Mouse (Mus musculus) T-helper 2 cell (primary cell): Measurements from ENCODE around the gene Calm4.

Experiments
- in situ Hi-C: fragments of 300-600 bp; cut with MboI, MseI; formaldehyde crosslinking; loops from one replicate; pipeline ENCODE4 v1.15.1; 2025; ENCODE audit warnings: high pct_unique_total_duplicates

Calm4 gene

GRCm38 (mm10) chr13:3856252-3856651, 18.7 kb downstream of the Calm4 start:
- in situ Hi-C loops: no loop called here

- in situ Hi-C loops: no loop called here
Observed at GRCm38 (mm10) chr13:3861251-3861650, 23.7 kb downstream of the Calm4 start.

DNA sequence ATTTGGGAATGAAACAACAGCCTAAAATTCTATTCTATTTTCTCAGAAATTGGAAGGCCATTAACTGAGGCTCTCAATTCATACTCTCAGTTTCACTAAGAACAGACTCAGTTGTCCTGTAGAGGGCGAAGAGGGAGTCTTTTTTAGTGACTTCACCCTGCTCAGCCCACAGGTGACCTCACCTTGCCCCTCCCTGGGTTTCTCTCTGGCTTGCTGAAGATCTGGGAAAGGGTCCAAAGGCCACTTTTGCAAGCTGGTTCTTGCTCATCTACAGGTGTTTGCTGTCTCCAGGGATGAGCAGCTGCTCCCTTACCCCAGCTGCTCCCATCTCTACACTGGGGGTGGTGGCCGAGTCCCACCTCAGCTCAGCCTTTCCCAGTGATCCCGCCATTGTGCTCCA, 24.8 kb downstream of the Calm4 start:
- in situ Hi-C loops: no loop called here

GRCm38 (mm10) chr13:3862922-3863580, 25.5 kb downstream of the Calm4 start:
- in situ Hi-C loops: no loop called here

- in situ Hi-C loops: no loop called here
Observed at GRCm38 (mm10) chr13:3865648-3866354, 28.2 kb downstream of the Calm4 start.

DNA sequence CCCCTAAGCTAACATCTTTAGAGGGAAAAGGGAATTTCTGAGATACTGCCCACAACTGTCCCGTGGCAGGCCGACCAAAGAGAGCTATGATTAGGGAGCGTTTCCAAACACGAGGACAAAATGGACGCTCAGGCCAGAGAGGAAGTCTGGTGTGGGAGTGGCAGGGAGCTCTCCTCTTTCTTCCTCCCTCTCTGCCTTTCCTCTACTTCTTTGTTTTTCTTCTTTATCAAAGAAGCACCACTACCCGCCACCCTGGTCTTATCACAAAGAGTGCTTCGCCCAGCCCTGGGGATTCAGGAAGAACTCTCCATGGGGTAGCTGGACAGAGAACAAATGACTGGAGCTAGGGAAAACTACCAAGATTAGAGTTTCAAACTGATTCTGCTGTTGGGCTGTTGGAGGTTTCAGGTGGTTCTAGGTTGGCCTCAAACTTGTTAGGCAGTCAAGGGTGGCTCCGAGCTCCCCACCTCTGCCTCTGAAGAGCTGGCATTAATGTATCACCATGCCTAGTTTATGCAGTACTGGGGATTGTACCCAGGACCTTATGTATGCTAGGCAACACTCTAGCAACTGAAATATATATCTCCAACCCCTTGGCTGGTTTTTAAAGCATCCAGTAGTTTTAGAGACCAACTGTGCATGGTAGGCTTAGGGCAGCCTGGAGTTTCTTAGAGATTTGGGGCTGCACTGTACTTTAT, 28.9 kb downstream of the Calm4 start:
- in situ Hi-C loops: no loop called here

GRCm38 (mm10) chr13:3867158-3867557, 29.6 kb downstream of the Calm4 start:
- in situ Hi-C loops: no loop called here

DNA sequence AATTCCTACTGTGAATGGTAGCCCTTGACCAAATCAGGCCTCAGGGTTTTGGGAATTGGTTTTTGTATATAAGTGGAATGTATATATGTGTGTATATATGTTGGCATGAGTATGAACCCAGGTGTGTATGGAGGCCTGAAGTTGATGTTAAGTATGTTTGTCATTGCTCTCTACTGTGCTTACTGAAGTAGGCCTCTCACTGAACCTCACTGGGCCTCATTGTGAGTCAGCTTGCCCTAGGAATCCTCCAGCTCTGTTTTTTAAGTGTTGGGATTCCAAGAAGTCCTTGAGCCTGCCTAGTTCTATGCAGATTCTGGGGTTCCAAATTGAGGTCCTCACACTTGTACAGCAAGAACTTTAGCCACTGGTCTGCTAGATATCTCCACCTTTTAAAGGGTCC, 32.3 kb downstream of the Calm4 start:
- in situ Hi-C loops: no loop called here

GRCm38 (mm10) chr13:3872832-3873231, 35.3 kb downstream of the Calm4 start:
- in situ Hi-C loops: no loop called here

GRCm38 (mm10) chr13:3876448-3876847, 38.9 kb downstream of the Calm4 start:
- in situ Hi-C loops: no loop called here

- in situ Hi-C loops: no loop called here
Observed at GRCm38 (mm10) chr13:3877185-3877584, 39.6 kb downstream of the Calm4 start.

DNA sequence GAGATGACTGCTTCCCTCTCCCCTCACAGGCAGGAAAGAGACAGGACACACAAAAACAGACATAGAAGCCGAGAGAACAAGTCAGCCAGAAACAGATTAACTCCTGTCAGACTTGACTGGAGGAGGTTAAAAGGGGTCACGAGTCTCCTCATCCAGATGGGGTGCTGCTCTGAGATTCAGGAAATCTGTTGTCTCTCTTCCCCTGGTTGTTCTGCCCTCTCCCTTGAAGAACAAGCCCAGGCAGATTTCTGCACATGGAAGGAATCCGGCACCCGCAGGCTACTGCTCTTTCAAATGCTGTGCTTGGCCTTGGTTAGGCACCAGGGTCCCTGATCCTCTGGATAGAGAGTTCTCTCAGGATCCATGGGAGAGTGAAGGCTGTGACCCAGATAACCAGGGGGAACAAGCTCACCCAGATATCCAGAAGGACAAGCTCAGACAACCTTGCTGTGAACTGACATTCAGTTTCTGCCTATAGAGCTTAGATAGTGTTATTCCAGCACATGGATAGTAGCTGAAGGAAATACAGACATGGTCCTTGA, 40.2 kb downstream of the Calm4 start:
- in situ Hi-C loops: no loop called here

- in situ Hi-C loops: no loop called here
Observed at GRCm38 (mm10) chr13:3886663-3887062, 49.1 kb downstream of the Calm4 start.
